14 mouse cellular contexts compared by ENCODE assay signal in genomic region chr14:78528461-78529425, GRCm38 (mm10). TPM values are rescaled to one million over a fixed set of nuclear protein-coding genes. Genes with fewer than 3 reads are reported as not detected.
A peak's percentile ranks its signal among the peaks of the same experiment; 100 is the strongest.
DNase-seq lines count a peak whose midpoint lies in the region; ATAC-seq and TF ChIP-seq lines count a peak whose summit lies in the region.
"Had no signal": no experiment of that assay in that cellular context is flagged by ENCODE, and none has a peak within 500 bp of the region (broad histone marks: within the 10 kb centered on the region; RNA-seq: fewer than 3 reads in every experiment).

No protein-coding gene starts in this region.

- no peak for ATAC-seq in heart, embryonic 11.5 days (replicated peaks; ENCODE audit: insufficient number of reproducible peaks, low FRiP score, low TSS enrichment)
- no peak for ATAC-seq in limb, embryonic 13.5 days (ENCODE audit: low FRiP score, low read depth)
- no peak for ATAC-seq in limb, embryonic 14.5 days (ENCODE audit: low FRiP score, low read depth)
- ATAC-seq in stomach, embryonic 14.5 days (ENCODE audit: insufficient number of reproducible peaks, insufficient read depth, low FRiP score, low read depth) = no peak
- no peak for ATAC-seq in hindbrain, embryonic 11.5 days (ENCODE audit: low FRiP score)

- no peaks in the 10 kb centered on the region for H3K36me3 ChIP-seq in heart, embryonic 11.5 days (ENCODE audit: control insufficient read depth, insufficient read depth, low read length)
- peaks cover 5% of the 10 kb centered on the region; the same call in 1 of the 2 replicates for H3K36me3 ChIP-seq in limb, embryonic 13.5 days
- peaks cover 8% of the 10 kb centered on the region; the same call in 1 of the 2 replicates for H3K36me3 ChIP-seq in limb, embryonic 10.5 days
- H3K36me3 ChIP-seq in limb, embryonic 14.5 days (ENCODE audit: control insufficient read depth, insufficient read depth, low read length) = no peaks in the 10 kb centered on the region
- no peaks in the 10 kb centered on the region for H3K36me3 ChIP-seq in stomach, embryonic 14.5 days (ENCODE audit: control insufficient read depth, insufficient read depth, low read length)
- H3K36me3 ChIP-seq in hindbrain, embryonic 11.5 days (ENCODE audit: control insufficient read depth, insufficient read depth, low read length) = no peaks in the 10 kb centered on the region
- H3K36me3 ChIP-seq: hindbrain, embryonic 12.5 days; midbrain, embryonic 10.5 days had no signal

- no peaks in the 10 kb centered on the region for H3K9me3 ChIP-seq in heart, embryonic 11.5 days (replicated peaks; ENCODE audit: control insufficient read depth, low read length)
- H3K9me3 ChIP-seq in limb, embryonic 13.5 days = no peaks in the 10 kb centered on the region
- no peaks in the 10 kb centered on the region for H3K9me3 ChIP-seq in limb, embryonic 10.5 days (replicated peaks)
- no peaks in the 10 kb centered on the region for H3K9me3 ChIP-seq in limb, embryonic 14.5 days (ENCODE audit: control insufficient read depth, low read length)
- no peaks in the 10 kb centered on the region for H3K9me3 ChIP-seq in stomach, embryonic 14.5 days (ENCODE audit: control insufficient read depth, low read depth, low read length)
- H3K9me3 ChIP-seq in hindbrain, embryonic 11.5 days (ENCODE audit: control insufficient read depth, low read length) = no peaks in the 10 kb centered on the region
- H3K9me3 ChIP-seq: hindbrain, embryonic 12.5 days; midbrain, embryonic 10.5 days had no signal

- no peak overlapping the region for H3K4me3 ChIP-seq in heart, embryonic 11.5 days (ENCODE audit: low read depth, low read length)
- H3K4me3 ChIP-seq in limb, embryonic 13.5 days = no peak overlapping the region
- no peak overlapping the region for H3K4me3 ChIP-seq in limb, embryonic 10.5 days
- no peak overlapping the region for H3K4me3 ChIP-seq in limb, embryonic 14.5 days (replicated peaks; ENCODE audit: low read length)
- H3K4me3 ChIP-seq in stomach, embryonic 14.5 days (ENCODE audit: low read depth, low read length) = no peak overlapping the region
- no peak overlapping the region for H3K4me3 ChIP-seq in hindbrain, embryonic 11.5 days (ENCODE audit: low read depth, low read length)
- H3K4me3 ChIP-seq: erythroblast, embryonic 14.5 days; hindbrain, embryonic 12.5 days; midbrain, embryonic 10.5 days had no signal

- 68% methylated on average over 8 of the region's 8 CpGs for WGBS in heart, embryonic 11.5 days (ENCODE audit: insufficient replicate concordance)
- WGBS in limb, embryonic 13.5 days = 67% methylated on average over 8 of the region's 8 CpGs
- 93% methylated on average over 8 of the region's 8 CpGs for WGBS in limb, embryonic 10.5 days
- 70% methylated on average over 8 of the region's 8 CpGs for WGBS in limb, embryonic 14.5 days
- WGBS in stomach, embryonic 14.5 days = 50% methylated on average over 8 of the region's 8 CpGs
- WGBS in hindbrain, embryonic 11.5 days = 91% methylated on average over 8 of the region's 8 CpGs

- peak overlapping the region; percentile 42; the same call in 1 of the 2 replicates for H3K27ac ChIP-seq in heart, embryonic 11.5 days (ENCODE audit: low read depth, low read length)
- H3K27ac ChIP-seq in limb, embryonic 13.5 days = peak overlapping the region; percentile 29; the same call in 1 of the 2 replicates
- no peak overlapping the region; the same call in 1 of the 2 replicates for H3K27ac ChIP-seq in limb, embryonic 10.5 days
- 0 out of 2 replicates have a peak overlapping the region, but pooled peaks have one; percentile 2 for H3K27ac ChIP-seq in limb, embryonic 14.5 days (replicated peaks; ENCODE audit: low read depth, low read length)
- H3K27ac ChIP-seq in stomach, embryonic 14.5 days (ENCODE audit: low read length) = peak overlapping the region; percentile 48; the same call in 1 of the 2 replicates
- H3K27ac ChIP-seq in hindbrain, embryonic 11.5 days (ENCODE audit: low read depth, low read length) = no peak overlapping the region
- H3K27ac ChIP-seq: hindbrain, embryonic 12.5 days; midbrain, embryonic 10.5 days had no signal

- H3K9ac ChIP-seq in heart, embryonic 11.5 days (ENCODE audit: low read depth, low read length) = no peak overlapping the region
- no peak overlapping the region for H3K9ac ChIP-seq in limb, embryonic 13.5 days
- H3K9ac ChIP-seq in limb, embryonic 14.5 days (ENCODE audit: low read depth, low read length, severe bottlenecking) = no peak overlapping the region
- no peak overlapping the region for H3K9ac ChIP-seq in stomach, embryonic 14.5 days (replicated peaks; ENCODE audit: low read depth, low read length)
- no peak overlapping the region for H3K9ac ChIP-seq in hindbrain, embryonic 11.5 days (ENCODE audit: low read depth, low read length)
- H3K9ac ChIP-seq: hindbrain, embryonic 12.5 days had no signal

- peaks cover 45% of the 10 kb centered on the region for H3K4me1 ChIP-seq in heart, embryonic 11.5 days (ENCODE audit: control insufficient read depth, insufficient read depth, low read length)
- peaks cover 38% of the 10 kb centered on the region for H3K4me1 ChIP-seq in limb, embryonic 13.5 days
- H3K4me1 ChIP-seq in limb, embryonic 10.5 days = peaks cover 39% of the 10 kb centered on the region
- peaks cover 12% of the 10 kb centered on the region for H3K4me1 ChIP-seq in limb, embryonic 14.5 days (ENCODE audit: control insufficient read depth, insufficient read depth, low read length)
- H3K4me1 ChIP-seq in stomach, embryonic 14.5 days (ENCODE audit: control insufficient read depth, insufficient read depth, low read length) = peaks cover 17% of the 10 kb centered on the region
- H3K4me1 ChIP-seq in hindbrain, embryonic 11.5 days (replicated peaks; ENCODE audit: control insufficient read depth, insufficient read depth, low read length) = no peaks in the 10 kb centered on the region

- DNase-seq in heart, adult 9 months (ENCODE audit: low spot score in 2 of 2) = no peak
- no peak for DNase-seq in limb, embryonic 10.5 days (ENCODE audit: low spot score)
- no peak for DNase-seq in limb, embryonic 14.5 days (ENCODE audit: low spot score)
- DNase-seq in hindbrain, embryonic 11.5 days (ENCODE audit: low spot score) = no peak
- DNase-seq in cerebellum, postnatal 4 days (ENCODE audit: low spot score in 2 of 2) = no peak
- DNase-seq: cerebellum, adult 18-20 months; embryo, embryonic 11 days; thymus, adult 18-20 months had no signal

- no peak overlapping the region for H3K4me2 ChIP-seq in heart, embryonic 11.5 days
- no peak overlapping the region for H3K4me2 ChIP-seq in limb, embryonic 13.5 days (replicated peaks)
- no peak overlapping the region for H3K4me2 ChIP-seq in limb, embryonic 14.5 days (replicated peaks; ENCODE audit: low read depth, low read length, severe bottlenecking)
- H3K4me2 ChIP-seq in stomach, embryonic 14.5 days (replicated peaks; ENCODE audit: low read depth, low read length) = no peak overlapping the region
- no peak overlapping the region for H3K4me2 ChIP-seq in hindbrain, embryonic 11.5 days (replicated peaks; ENCODE audit: low read depth, low read length)
- H3K4me2 ChIP-seq: hindbrain, embryonic 12.5 days had no signal

- H3K27me3 ChIP-seq in heart, embryonic 11.5 days (ENCODE audit: control insufficient read depth, insufficient read depth, low read length) = no peaks in the 10 kb centered on the region
- H3K27me3 ChIP-seq in limb, embryonic 13.5 days = no peaks in the 10 kb centered on the region
- H3K27me3 ChIP-seq in limb, embryonic 10.5 days (ENCODE audit: low read depth, poor library complexity, severe bottlenecking) = no peaks in the 10 kb centered on the region
- H3K27me3 ChIP-seq in limb, embryonic 14.5 days (ENCODE audit: control insufficient read depth, insufficient read depth, low read length) = no peaks in the 10 kb centered on the region
- H3K27me3 ChIP-seq in stomach, embryonic 14.5 days (ENCODE audit: control insufficient read depth, insufficient read depth, low read length) = no peaks in the 10 kb centered on the region
- no peaks in the 10 kb centered on the region for H3K27me3 ChIP-seq in hindbrain, embryonic 11.5 days (ENCODE audit: control insufficient read depth, insufficient read depth, low read length)
- H3K27me3 ChIP-seq: hindbrain, embryonic 12.5 days had no signal

- no peak for TF ChIP-seq POLR2A in limb, embryonic 14.5 days (IDR thresholded peaks at IDR 0.05; ENCODE audit: borderline replicate concordance, extremely low read depth, insufficient read depth, insufficient read length)

RNA-seq across cellular contexts. Expression of gene Akap11, which starts 7.9 kb away (rescaled TPM):
- 11.9 and 12.7 TPM in 2 replicates for polyA plus RNA-seq in heart, embryonic 11.5 days (2014; fragmentation: Nextera tagmentation; extraction: Ambion mirVana)
- 20.8 and 25.7 TPM in 2 replicates for polyA plus RNA-seq in limb, embryonic 13.5 days (2015; fragmentation: Nextera tagmentation; extraction: Ambion mirVana)
- polyA plus RNA-seq in limb, embryonic 10.5 days (2016; fragmentation: Nextera tagmentation; extraction: Ambion mirVana) = 17.7 and 21.9 TPM in 2 replicates
- 25.0 and 26.9 TPM in 2 replicates for polyA plus RNA-seq in limb, embryonic 14.5 days (2012; rRNA removed)
- polyA plus RNA-seq in limb, embryonic 14.5 days (2014; fragmentation: Nextera tagmentation; extraction: Ambion mirVana) = 17.9 and 19.1 TPM in 2 replicates
- polyA plus RNA-seq in stomach, embryonic 14.5 days (2014; fragmentation: Nextera tagmentation; extraction: Ambion mirVana) = 19.0 and 20.5 TPM in 2 replicates
- 21.9 and 25.7 TPM in 2 replicates for polyA plus RNA-seq in hindbrain, embryonic 11.5 days (2014; fragmentation: Nextera tagmentation; extraction: Ambion mirVana)

Comparison
In these comparisons a context has a peak if more than half of its experiments do, and no peak if none do; other contexts are left out.
1. H3K27ac ChIP-seq: peak in heart, embryonic 11.5 days (single experiment), limb, embryonic 13.5 days (single experiment), limb, embryonic 14.5 days (single experiment) and stomach, embryonic 14.5 days (single experiment); none in limb, embryonic 10.5 days (single experiment) and hindbrain, embryonic 11.5 days (single experiment).